Mouse (Mus musculus) G1E-ER4 (cell line): Measurements from ENCODE around the gene Gtpbp2. TPM values are rescaled to one million over a fixed set of nuclear protein-coding genes. Genes with fewer than 3 reads are reported as not detected.
A peak's percentile ranks its signal among the peaks of the same experiment; 100 is the strongest.

ENCODE experiments used
- GATA1 ChIP-seq: IDR thresholded peaks from one replicate; pipeline ENCODE4 v1.8.0; 2012; ENCODE audit warnings: low read length, inconsistent platforms
- polyA plus RNA-seq: library from polyadenylated mRNA; stranded (reverse); fragments of >175 nt; gene quantifications from 2 replicates; pipeline ENCODE4 v1.2.3, GENCODE M21; 2012

Gtpbp2 gene
- polyA plus RNA-seq, 1 experiment = 53.1 TPM

GRCm38 (mm10) chr17:46165460-46165859 is 4.6 kb downstream of the Gtpbp2 start:
- TF ChIP-seq GATA1 = no peak

GRCm38 (mm10) chr17:46166270-46166669 is 5.4 kb downstream of the Gtpbp2 start:
- TF ChIP-seq GATA1 = no peak

GRCm38 (mm10) chr17:46167014-46167413 is 6.2 kb downstream of the Gtpbp2 start:
- TF ChIP-seq GATA1 = no peak

GRCm38 (mm10) chr17:46168318-46168717 is 7.5 kb downstream of the Gtpbp2 start:
- no peak for TF ChIP-seq GATA1

DNA sequence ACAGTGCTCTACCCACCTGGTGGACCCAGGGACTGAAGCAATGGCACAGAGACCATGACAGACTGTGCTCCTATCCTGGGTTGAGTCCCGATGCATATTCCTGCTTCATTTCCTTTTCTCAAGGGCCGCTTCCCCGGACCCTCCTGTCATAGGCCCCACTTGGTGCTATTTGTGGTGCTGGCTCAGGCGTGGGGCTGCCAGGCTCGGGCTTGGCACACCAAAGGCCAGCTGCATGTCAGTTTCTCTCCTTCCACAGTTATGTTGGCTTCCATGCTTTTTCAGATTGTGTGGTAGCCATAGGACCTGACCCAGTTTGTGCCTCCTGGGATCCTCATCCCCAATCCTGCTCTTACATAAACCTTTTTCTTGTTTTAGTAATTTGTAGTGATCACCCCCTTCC is 7.9 kb downstream of the Gtpbp2 start:
- TF ChIP-seq GATA1 = no peak

- no peak for TF ChIP-seq GATA1
Measured at GRCm38 (mm10) chr17:46170538-46170937, 9.7 kb downstream of the Gtpbp2 start.

DNA sequence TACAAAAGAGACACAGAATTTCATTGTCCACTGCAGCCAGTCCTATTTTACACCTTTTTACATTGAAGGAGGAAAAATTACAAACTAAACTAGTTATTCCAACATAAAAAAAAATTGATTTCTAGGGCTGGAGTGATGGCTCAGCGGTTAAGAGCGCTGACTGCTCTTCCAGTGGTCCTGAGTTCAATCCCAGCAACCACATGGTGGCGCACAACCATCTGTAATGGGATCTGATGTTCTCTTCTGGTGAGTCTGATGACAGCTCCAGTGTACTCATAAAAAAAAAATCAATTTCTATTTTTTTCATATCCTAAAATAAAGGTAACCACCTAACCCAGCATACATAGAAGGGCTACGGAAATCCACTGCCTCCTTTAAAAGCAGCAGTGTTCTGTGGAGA is 21.4 kb downstream of the Gtpbp2 start:
- TF ChIP-seq GATA1 = no peak

DNA sequence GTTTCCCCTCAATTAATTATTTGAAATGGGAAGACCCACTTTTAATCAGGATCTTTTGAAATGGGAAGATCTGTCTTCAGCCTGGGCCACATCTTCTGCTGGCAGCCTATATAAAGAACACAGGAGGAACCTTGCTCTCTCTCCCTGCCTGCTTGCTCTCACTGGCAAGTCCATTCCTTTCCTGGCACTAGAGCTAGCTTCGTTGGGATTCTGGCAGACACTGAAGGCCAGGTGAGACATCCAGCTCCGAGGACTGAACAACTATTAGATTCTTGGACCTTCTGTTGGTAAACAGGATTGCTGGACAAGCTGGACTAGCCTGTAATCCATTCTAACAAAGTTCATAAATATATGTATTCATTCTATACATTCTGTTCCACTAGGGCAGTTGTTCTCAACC is 28.0 kb downstream of the Gtpbp2 start:
- TF ChIP-seq GATA1 = no peak

GRCm38 (mm10) chr17:46201151-46201550 is 40.3 kb downstream of the Gtpbp2 start:
- no peak for TF ChIP-seq GATA1

DNA sequence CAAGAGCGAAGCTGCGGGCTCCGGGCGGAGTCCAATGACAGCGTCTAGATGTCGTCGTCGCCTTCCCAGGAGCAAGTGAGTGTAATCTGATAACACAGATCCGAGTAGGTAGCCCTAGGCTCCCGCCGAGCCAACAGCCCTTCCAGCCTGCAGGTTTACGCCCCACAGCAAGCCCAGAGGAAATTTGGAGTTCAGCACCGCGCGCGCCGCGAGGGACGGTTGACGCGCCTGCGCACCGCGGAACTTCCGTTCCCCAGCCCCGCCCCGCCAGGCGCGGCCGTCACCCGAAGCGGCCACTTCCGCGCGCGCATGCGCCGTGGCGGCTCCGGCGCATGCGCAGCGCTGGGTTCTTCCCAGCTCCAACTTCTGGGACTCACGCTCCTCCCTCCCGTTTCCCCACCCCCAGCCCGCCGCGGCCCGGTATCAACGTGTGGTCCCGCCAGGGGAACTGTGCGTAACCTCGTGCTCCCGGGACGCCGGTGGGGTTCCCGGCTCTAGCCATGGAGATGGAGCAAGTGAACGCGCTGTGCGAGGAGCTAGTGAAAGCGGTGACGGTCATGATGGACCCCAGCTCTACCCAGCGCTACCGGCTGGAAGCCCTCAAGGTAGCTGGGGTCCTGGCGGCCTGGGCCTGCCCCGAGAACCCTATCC is 41.7 kb downstream of the Gtpbp2 start, which contains the start of the genes Polh and Xpo5:
Polh (minus strand) TSS at position 225 of the 651 bp plus-strand sequence.
Xpo5 (plus strand) TSS at position 362 of the 651 bp plus-strand sequence.
- peak; percentile 17 for TF ChIP-seq GATA1

DNA sequence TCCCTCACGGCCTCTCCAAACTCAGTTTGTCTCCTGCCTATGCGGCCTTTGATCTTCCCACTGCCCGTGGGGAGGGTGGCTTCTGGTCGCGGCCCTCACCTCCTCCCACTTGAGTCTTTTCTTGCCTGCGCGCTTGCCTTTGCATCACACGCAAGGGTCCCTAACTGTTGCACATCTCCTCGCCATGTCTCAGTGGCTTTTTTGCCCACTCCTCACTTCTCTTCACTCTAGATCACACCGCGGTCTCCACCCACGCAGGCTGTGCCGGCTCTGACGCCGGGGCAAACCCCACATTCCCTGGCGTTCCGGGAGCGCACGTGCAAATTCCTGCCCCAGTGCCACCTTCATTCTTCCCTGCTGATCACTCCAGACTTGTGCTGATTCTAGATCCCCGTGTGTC is 42.2 kb downstream of the Gtpbp2 start:
- no peak for TF ChIP-seq GATA1

DNA sequence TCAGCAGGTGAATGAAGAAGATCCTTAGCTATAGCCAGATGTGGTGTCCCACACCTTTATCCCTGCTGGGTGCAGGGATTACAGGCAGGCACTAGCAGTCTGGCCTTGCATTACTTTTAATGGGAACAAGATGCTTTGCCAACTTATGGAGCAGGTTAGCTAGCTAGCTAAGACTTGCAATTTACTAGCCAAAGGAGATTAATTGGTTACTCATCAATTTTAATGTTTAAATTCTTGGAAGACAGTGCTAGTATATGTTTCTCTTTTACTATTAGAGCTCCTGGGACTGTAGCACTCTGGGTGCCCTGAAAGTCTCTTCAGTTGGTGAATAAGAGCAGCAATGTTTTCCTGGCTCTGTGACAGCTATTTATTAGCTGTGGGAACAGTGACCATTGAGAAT is 45.8 kb downstream of the Gtpbp2 start:
- TF ChIP-seq GATA1 = no peak

GRCm38 (mm10) chr17:46210550-46210949 is 49.7 kb downstream of the Gtpbp2 start:
- TF ChIP-seq GATA1 = no peak

Other genes starting within 250 kb of the Gtpbp2 start
- gene Vegfa, start 128.7 kb upstream of the Gtpbp2 start, polyA plus RNA-seq = 42.9 and 53.0 TPM in 2 replicates
- 91.7 and 133 TPM in 2 replicates for gene Mrps18a, start 50.0 kb upstream of the Gtpbp2 start, polyA plus RNA-seq
- gene Rsph9, start 16.8 kb upstream of the Gtpbp2 start, polyA plus RNA-seq = 0.08 TPM in 1 of 2 replicates, not detected in the other
- gene Mad2l1bp, start 7.5 kb upstream of the Gtpbp2 start, polyA plus RNA-seq = 7.0 and 14.8 TPM in 2 replicates
- gene Polh, start 41.6 kb downstream of the Gtpbp2 start, polyA plus RNA-seq = 1.6 and 1.7 TPM in 2 replicates
- gene Xpo5, start 41.8 kb downstream of the Gtpbp2 start, polyA plus RNA-seq = 20.8 and 31.0 TPM in 2 replicates
- gene Polr1c, start 87.0 kb downstream of the Gtpbp2 start, polyA plus RNA-seq = 16.5 and 28.3 TPM in 2 replicates
- gene Yipf3, start 87.0 kb downstream of the Gtpbp2 start, polyA plus RNA-seq = 76.6 and 86.4 TPM in 2 replicates
- 1.5 and 1.6 TPM in 2 replicates for gene Lrrc73, start 92.5 kb downstream of the Gtpbp2 start, polyA plus RNA-seq
- 90.9 and 127 TPM in 2 replicates for gene Tjap1, start 122.0 kb downstream of the Gtpbp2 start, polyA plus RNA-seq
- gene Dlk2, start 136.4 kb downstream of the Gtpbp2 start, polyA plus RNA-seq = not detected in 2 replicates
- 11.8 and 12.9 TPM in 2 replicates for gene Abcc10, start 167.3 kb downstream of the Gtpbp2 start, polyA plus RNA-seq
- 7.3 and 7.6 TPM in 2 replicates for gene Zfp318, start 222.7 kb downstream of the Gtpbp2 start, polyA plus RNA-seq